Mouse (Mus musculus) brown adipose tissue, adult 24 weeks (tissue): ENCODE measurements around the gene 5330417C22Rik. TPM values are rescaled to one million over a fixed set of nuclear protein-coding genes. Genes with fewer than 3 reads are reported as not detected.
"Not testable (repeated sequence)": the region's sequence is repeated elsewhere in the genome, so short reads cannot be mapped to it uniquely, and the experiment has no call there.

Experiments used
- H3K27ac ChIP-seq: fragments of 200-500 bp; replicated peaks from 2 replicates; pipeline ENCODE4 v1.5.1; 2012; ENCODE audit warnings: low read depth, mild to moderate bottlenecking, low read length
- H3K4me1 ChIP-seq: fragments of 200-500 bp; 2 replicates; pipeline ENCODE4 v1.6.1; 2012; ENCODE audit warnings: low read length, mixed read lengths; ENCODE audit not compliant: control insufficient read depth, insufficient read depth, insufficient read length
- H3K4me3 ChIP-seq: fragments of 200-500 bp; 2 replicates; pipeline ENCODE4 v1.5.1; 2012; ENCODE audit warnings: low read depth, mild to moderate bottlenecking, low read length, moderate library complexity; ENCODE audit not compliant: insufficient read depth
- polyA plus RNA-seq: library from polyadenylated mRNA; stranded (reverse); fragments of >200 nt; gene quantifications from 2 replicates; pipeline ENCODE4 v1.2.4, GENCODE M21; 2012; ENCODE audit not compliant: missing spikeins, insufficient read depth, insufficient read length

The 5330417C22Rik gene
- polyA plus RNA-seq, 1 experiment = not detected

DNA sequence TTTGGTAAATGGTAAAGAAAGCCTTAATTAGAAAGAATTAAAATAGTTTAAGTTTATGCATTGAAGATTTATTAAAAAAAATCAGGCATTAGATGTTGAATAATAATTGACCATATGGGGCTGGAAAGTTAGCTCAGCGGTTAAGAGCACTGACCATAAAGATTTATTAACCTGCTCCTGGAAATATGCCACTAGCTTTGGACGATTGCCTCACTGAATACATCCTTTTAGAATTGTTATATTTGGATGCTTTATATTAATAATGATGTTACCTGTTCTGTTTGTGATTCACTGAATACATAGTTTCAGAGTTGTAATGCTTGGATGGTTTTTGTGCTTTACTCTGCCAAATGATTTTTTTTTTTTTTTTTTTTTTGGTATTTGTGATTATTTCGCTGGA, 34.9 kb downstream of the 5330417C22Rik start:
- H3K4me3 ChIP-seq, H3K27ac ChIP-seq, H3K4me1 ChIP-seq: not testable (repeated sequence)

DNA sequence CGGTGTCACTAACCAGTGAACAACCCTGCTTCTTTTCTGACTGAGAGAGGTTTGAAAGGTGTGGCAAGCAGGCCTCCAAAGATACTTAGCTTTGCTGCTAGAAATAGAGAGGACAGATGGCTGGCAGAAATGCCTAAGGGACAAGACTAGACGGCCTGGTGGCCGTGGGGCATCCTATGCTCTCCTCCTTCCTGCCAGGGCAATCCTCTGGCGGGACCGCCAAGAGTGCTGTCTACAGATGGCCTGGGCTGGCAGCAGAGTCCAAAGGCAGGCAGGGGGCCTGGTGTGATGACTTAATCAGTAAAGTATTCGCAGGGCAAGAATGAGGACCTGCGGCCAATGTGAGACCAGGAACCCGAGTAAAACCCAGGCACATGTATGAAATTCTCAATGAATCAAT, 36.5 kb downstream of the 5330417C22Rik start:
- H3K4me3 ChIP-seq = no peak overlapping the region
- H3K27ac ChIP-seq = no peak overlapping the region
- peaks cover 3% of the 10 kb centered on the region; the same call in 1 of the 2 replicates for H3K4me1 ChIP-seq

DNA sequence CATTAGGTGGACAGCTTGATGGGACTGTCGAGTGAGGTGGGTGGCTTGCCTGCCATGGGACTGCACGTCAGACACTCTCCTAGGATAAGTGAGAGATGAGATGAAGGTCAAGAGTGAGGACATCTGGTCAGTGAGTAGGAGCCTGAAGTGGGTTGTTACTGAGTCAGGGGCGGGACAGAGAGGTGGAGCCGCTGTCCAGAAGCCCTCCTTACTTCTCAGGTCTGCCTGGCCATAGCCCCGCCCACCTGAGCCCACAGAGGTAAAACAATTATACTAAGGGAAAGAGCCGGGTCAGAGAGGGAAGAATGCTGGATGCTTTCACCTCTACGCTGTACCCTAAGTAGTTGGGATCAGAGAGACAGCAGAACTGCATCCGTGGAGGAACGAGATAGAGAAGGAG, 38.7 kb downstream of the 5330417C22Rik start:
- peaks cover 5% of the 10 kb centered on the region; the same call in 1 of the 2 replicates for H3K4me1 ChIP-seq
- no peak overlapping the region for H3K27ac ChIP-seq

DNA sequence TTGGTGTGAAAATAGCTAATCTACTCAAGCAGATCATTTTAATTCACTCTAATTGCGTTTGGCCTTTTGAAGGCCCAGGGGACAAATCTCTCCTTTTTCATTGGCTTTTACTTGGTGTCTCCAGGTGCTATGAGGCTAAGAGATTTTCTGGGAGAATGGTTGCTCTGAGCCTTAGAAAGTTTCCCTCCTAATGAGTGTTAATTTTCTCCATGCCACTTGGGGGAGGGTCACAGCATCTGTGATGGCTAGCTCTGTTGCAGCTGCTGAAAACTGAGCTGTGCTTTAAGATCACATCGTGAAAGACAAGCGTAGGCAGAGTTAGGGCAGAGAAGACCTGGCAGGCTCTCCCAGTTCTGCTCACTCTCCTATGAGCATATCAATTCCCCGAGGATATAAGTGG, 40.9 kb downstream of the 5330417C22Rik start:
- H3K4me1 ChIP-seq = peaks cover 5% of the 10 kb centered on the region; the same call in 1 of the 2 replicates
- peak overlapping the region; percentile 10; the same call in 1 of the 2 replicates for H3K27ac ChIP-seq
- H3K4me3 ChIP-seq = no peak overlapping the region

More for the DNA sequence above, 38.7 kb downstream of the 5330417C22Rik start:
- no peak overlapping the region for H3K4me3 ChIP-seq

DNA sequence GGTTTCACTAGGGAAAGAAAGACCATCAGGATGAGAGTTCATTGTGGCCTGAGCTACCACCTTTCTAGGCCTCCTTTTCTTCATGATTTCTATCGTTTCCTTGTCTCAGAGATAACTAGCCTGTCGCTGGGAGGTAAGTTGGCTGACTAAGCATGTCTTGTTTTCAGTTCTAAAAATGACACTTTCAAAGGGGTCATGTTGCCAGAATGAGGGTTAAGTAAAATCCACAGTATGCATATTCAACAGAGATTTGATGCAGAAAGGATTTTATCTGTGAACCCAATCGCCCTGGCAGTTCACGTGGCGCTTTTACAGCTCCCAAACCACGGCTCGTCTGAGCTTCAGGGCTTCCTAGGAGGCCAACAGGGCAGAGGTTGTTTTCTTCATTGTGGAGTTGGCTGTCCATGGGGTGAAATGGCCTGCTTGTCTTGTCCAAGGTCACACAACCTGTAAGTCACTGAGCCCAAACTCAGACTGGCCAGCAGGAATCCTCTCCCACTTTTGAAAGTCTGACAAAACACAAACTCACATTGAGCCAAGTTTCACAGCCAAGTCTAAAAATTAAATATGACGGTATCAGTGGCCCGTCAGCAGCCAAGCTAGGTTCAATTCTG, 41.4 kb downstream of the 5330417C22Rik start:
- Histone ChIP-seq H3K27ac (peak overlapping the region; percentile 78), H3K4me1 (peaks cover 5% of the 10 kb centered on the region; the same call in 1 of the 2 replicates), H3K4me3 (no peak overlapping the region)

DNA sequence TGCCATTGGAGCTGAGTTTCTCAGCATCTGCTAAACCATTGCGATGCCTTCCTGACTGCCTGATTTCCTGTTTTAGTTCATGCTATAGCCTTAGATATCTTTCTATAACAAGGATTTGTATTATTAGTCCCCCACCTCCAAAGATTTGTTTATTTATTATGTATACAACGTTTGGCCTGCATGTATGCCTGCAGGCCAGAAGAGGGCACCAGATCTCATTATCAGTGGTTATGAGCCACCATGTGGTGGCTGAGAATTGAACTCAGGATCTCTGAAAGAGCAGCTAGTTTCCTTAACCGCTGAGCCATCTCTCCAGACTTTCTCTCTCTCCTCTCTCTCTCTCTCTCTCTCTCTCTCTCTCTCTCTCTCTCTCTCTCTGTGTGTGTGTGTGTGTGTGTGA, 46.4 kb downstream of the 5330417C22Rik start:
- Histone ChIP-seq H3K4me1 (peaks cover 4% of the 10 kb centered on the region; the same call in 1 of the 2 replicates), H3K4me3 (no peak overlapping the region)

DNA sequence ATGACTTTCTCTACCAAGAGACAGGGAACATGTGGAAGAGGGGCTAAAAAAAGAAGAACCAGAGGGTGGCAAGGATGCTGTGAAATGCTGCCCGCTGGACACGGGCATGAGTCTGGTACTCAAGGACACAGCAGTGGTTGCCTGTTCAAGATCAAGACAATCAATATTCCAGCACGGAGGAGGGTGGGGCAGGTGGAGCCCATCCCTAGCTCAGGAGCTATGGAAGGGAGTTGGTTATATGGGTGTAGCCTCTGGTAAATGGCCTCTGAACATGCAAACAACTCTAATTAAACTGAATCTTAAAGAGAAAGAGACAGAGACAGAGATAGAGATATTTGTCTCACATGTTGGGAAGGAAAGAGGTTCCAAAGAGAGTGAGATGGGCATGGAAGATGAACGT, 51.6 kb downstream of the 5330417C22Rik start:
- H3K4me1 ChIP-seq = no peaks in the 10 kb centered on the region
- H3K27ac ChIP-seq = no peak overlapping the region
- no peak overlapping the region for H3K4me3 ChIP-seq

More for the DNA sequence above, 46.4 kb downstream of the 5330417C22Rik start:
- no peak overlapping the region for H3K27ac ChIP-seq

DNA sequence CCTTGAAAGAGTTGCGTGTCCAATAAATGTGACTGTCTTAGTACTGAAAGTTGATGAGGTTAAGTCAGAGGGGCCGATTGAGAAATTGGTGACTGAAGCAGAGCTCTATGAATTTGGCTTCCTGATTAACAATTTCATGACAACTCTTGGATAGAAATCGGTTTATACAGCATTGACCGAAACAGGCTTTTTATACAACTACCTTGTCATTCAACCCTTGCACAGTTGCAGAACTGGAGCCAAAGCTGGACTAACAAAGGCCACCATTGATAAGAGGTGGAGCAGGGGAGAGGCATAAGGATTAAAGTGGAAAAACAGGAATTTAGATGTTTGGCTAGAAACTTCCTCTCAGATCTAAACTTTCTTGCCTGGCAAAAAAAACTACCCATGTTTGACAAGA, 57.5 kb downstream of the 5330417C22Rik start:
- H3K4me3 ChIP-seq = no peak overlapping the region
- H3K27ac ChIP-seq = no peak overlapping the region

DNA sequence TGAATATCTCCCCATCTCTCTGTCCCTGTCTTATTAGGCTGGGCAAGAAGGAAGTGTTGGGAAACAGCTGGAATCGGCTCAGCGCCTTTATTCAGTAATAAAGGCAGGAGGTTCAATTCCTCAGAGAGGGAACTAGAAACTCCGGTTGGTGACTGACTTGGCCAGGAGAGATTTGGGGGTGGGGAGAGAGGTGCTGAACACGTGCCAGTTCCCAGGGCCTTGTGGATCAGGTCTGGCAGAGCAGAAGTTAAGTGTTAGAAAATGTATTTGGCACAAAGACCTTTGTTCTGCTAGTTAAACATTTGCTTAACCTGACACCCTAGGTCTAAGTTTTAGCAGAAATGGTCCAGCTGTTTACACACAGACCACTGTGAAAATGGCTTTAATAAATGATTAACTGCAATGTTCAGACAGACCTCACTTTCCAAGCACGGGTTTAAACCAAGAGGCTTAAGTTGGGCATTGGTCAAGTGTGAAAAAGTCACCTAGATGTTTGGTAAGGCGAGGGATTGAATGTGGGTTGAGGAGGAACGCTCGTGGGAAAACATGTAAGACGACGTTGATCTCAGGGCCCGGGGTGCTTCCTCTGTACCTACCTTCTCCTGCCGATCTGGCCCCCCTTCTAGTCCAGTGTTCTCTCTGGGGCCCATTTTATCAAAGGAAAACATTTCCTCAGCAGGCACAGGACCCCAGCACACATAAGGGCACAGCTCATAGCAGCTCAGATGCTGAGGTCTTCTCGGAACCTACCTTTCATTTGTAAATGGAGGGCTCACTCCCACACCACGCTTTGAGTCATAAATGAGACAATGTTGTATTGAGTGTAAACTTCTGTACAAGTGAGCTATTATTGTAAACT, 59.3 kb downstream of the 5330417C22Rik start:
- Histone ChIP-seq H3K4me1 (no peaks in the 10 kb centered on the region), H3K4me3 (no peak overlapping the region), H3K27ac (no peak overlapping the region)

More for the DNA sequence above, 57.5 kb downstream of the 5330417C22Rik start:
- H3K4me1 ChIP-seq = no peaks in the 10 kb centered on the region

DNA sequence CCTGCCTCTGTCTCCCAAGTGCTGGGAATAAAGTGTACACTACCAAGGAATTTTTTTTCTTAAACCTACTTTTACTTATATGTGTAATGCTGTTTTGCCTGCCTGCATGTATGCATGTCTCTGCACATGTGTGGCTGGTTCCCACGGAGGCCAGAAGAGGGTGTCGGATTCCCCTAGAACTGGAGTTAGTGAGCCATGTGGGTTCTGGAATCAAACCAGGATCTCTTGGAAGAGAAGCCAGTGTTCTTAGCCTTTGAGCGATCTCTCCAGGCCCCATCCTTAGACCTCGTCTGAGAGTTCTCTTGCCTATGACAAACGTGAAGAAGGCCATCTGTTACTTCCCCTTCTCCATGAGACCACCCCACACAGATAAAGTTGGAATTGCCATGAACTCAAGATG, 60.8 kb downstream of the 5330417C22Rik start:
- H3K4me3 ChIP-seq = no peak overlapping the region
- H3K27ac ChIP-seq = no peak overlapping the region
- H3K4me1 ChIP-seq = no peaks in the 10 kb centered on the region

DNA sequence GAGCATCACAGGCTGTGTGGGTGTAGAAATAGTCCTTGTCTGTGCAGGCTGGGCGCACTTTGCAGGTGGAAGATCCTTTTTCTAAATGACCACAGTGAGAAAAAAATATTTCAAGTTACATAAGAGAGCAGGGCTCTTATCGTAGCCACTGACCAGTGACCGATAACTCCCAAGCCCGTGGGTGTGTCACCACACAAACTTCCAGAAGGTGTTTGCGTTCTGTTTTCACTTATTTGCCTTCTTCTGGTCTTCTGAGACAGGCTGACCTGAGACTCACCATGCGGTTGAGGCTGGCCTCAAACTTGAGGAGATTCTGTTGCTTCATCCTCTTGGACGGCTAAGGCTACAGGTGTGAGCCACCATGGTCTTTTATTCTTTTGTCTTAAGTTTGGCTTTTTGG, 61.4 kb downstream of the 5330417C22Rik start:
- H3K27ac ChIP-seq = no peak overlapping the region
- no peaks in the 10 kb centered on the region for H3K4me1 ChIP-seq
- no peak overlapping the region for H3K4me3 ChIP-seq

DNA sequence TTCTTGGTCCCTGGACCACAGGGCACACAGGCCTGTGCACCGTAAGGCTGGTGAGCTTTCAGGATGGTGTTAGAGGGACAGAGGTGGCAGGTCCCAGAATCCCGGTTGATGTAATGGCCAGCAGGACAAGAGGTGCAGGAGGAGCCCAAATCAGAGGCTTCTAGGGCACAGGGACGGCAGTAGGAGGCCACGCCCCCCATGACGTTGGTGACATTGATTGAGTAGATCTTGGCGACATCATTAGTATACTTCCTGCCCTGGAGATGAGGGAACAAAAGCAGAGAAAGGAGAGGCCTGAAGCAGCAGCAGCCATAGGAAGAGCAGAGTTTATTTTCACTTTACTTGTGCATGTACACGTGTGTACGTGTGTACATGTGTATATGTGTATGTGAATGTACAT, 68.6 kb downstream of the 5330417C22Rik start:
- H3K4me3 ChIP-seq = no peak overlapping the region

DNA sequence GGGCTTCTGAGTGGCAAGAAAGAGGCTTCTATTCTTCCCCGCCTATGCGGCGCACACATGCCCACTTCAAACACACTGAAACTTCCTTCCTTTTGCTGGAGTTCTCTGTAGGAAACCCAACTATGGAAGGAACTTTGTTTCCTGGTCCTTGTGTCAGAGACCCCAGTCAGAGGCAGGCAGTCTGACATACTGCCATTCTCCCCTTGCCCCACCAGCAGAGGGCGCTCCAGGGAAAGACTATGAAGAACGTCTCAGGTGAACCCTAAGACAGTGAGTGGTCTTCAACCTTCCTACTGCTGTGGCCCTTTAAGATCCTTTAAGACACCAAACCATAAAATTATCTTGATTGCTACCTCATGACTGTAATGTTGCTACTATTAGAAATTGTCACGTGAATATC, 69.9 kb downstream of the 5330417C22Rik start:
- H3K4me3 ChIP-seq = no peak overlapping the region

More for the DNA sequence above, 68.6 kb downstream of the 5330417C22Rik start:
- Histone ChIP-seq H3K4me1 (no peaks in the 10 kb centered on the region), H3K27ac (no peak overlapping the region)

DNA sequence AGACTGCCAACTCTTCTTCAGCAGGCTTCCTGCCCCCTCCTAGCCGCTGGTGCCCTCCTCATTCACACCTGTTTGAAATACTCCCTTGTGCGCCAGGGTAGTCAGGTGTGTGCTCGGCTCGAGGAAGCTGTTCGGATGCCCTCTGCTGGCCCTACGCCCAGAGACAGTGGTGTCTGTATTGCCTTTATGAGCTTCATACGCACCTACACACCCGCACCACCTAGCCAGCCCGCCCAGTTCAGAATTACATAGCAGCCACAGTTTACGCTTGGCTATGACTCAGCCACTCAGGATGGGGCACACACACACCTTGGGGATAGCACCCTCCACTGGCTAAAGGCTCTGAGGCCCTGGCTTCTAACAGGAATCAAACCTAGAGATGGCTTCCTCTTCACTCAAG, 77.5 kb downstream of the 5330417C22Rik start:
- Histone ChIP-seq H3K4me3 (no peak overlapping the region), H3K4me1 (no peaks in the 10 kb centered on the region; the same call in 1 of the 2 replicates), H3K27ac (no peak overlapping the region)

More for the DNA sequence above, 69.9 kb downstream of the 5330417C22Rik start:
- no peak overlapping the region for H3K27ac ChIP-seq
- H3K4me1 ChIP-seq = no peaks in the 10 kb centered on the region

DNA sequence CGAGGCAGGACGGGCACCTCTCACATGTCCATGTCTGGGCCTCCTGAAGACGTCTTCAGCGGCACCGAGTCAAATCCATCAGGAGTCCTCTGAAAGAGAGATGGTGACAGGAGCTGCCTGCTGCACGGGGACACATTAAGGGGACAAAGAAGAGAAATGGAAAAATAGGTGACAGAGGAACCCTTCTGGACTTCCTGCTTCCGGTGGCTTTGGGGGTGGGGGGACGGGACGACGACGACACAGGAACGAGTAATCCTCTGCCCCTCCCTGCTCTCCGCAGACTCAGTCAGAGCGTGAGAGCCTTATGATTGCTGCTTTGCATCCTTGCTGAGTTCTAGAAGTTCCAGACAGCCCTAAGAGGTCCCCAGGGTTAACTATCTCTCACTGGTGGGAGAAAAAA, 78.0 kb downstream of the 5330417C22Rik start:
- H3K4me3 ChIP-seq = no peak overlapping the region; the same call in 1 of the 2 replicates
- no peaks in the 10 kb centered on the region; the same call in 1 of the 2 replicates for H3K4me1 ChIP-seq
- H3K27ac ChIP-seq = no peak overlapping the region
